Mouse (Mus musculus) liver, embryonic 13.5 days (tissue): ENCODE data around the gene Mpdu1. TPM values are rescaled to one million over a fixed set of nuclear protein-coding genes. Genes with fewer than 3 reads are reported as not detected.

Source experiments
- ATAC-seq: fragments of 200-750 bp; cut with Nextera tagmentation; 2 replicates; pipeline ENCODE4 v1.8.0; 2017; ENCODE audit warnings: low read depth, mild to moderate bottlenecking, moderate number of reproducible peaks, moderate library complexity
- DNase-seq: peaks from one replicate; pipeline ENCODE4 v3.0.0; 2022
- H3K27ac ChIP-seq: fragments of 300-500 bp; sonication (generic); 2 replicates; pipeline ENCODE4 v1.5.1; 2015; ENCODE audit warnings: moderate library complexity, mild to moderate bottlenecking, inconsistent platforms
- H3K27me3 ChIP-seq: fragments of 300-500 bp; sonication (generic); 2 replicates; pipeline ENCODE4 v1.6.1; 2015; ENCODE audit warnings: mild to moderate bottlenecking, inconsistent platforms
- H3K36me3 ChIP-seq: fragments of 300-500 bp; sonication (generic); 2 replicates; pipeline ENCODE4 v1.6.1; 2015; ENCODE audit warnings: mild to moderate bottlenecking, inconsistent platforms
- H3K4me1 ChIP-seq: fragments of 300-500 bp; sonication (generic); replicated peaks from 2 replicates; pipeline ENCODE4 v1.6.1; 2015; ENCODE audit warnings: inconsistent platforms
- H3K4me2 ChIP-seq: fragments of 300-500 bp; sonication (generic); 2 replicates; pipeline ENCODE4 v1.6.1; 2015; ENCODE audit warnings: inconsistent platforms, mild to moderate bottlenecking, moderate library complexity
- H3K4me3 ChIP-seq: fragments of 300-500 bp; sonication (generic); replicated peaks from 2 replicates; pipeline ENCODE4 v1.5.1; 2015; ENCODE audit warnings: mild to moderate bottlenecking, inconsistent platforms
- H3K9ac ChIP-seq: fragments of 300-500 bp; sonication (generic); 2 replicates; pipeline ENCODE4 v1.6.1; 2015; ENCODE audit warnings: mild to moderate bottlenecking, inconsistent platforms
- H3K9me3 ChIP-seq: fragments of 300-500 bp; sonication (generic); replicated peaks from 2 replicates; pipeline ENCODE4 v1.6.1; 2016; ENCODE audit warnings: inconsistent platforms
- WGBS: fragments of 180-500 bp; shearing (Covaris S2); methylation state at CpG from one replicate; pipeline ENCODE4 v1.1.7; 2015; ENCODE audit not compliant: insufficient replicate concordance; 5-methylcytosine and 5-hydroxymethylcytosine counted together
- microRNA counts: library from miRNA; unstranded; fragments of <30 nt; microRNA quantifications from one replicate; lab custom pipeline; 2016
- microRNA-seq: library from miRNA; unstranded; fragments of <30 nt; microRNA quantifications from one replicate; pipeline ENCODE4, GENCODE M21; 2016
- polyA plus RNA-seq: library from polyadenylated mRNA; unstranded; fragments of >200 nt; fragmentation: Nextera tagmentation; extraction: Ambion mirVana; gene quantifications from 2 replicates; pipeline ENCODE4 v1.2.1, GENCODE M21; 2015

Gene Mpdu1
- polyA plus RNA-seq, 1 experiment from 2014 or later = 39.2 TPM

GRCm38 (mm10) chr11:69613553-69614256 is 48.7 kb downstream of the Mpdu1 start:
- H3K4me3 ChIP-seq = peak overlapping the region; percentile 57
- ATAC-seq = peak; percentile 65

GRCm38 (mm10) chr11:69610899-69611298 is 51.5 kb downstream of the Mpdu1 start:
- ATAC-seq (no peak), DNase-seq (no peak)
- no peak overlapping the region for H3K4me3 ChIP-seq
- no peaks in the 10 kb centered on the region for H3K9me3 ChIP-seq
- no peak overlapping the region for H3K27ac ChIP-seq
- H3K4me1 ChIP-seq = peaks cover 71% of the 10 kb centered on the region
- 66% methylated on average over 4 of the region's 4 CpGs for WGBS
- H3K27me3 ChIP-seq = peaks cover 4% of the 10 kb centered on the region; the same call in 1 of the 2 replicates
- no peaks in the 10 kb centered on the region for H3K36me3 ChIP-seq
- no peak overlapping the region for H3K4me2 ChIP-seq
- H3K9ac ChIP-seq = no peak overlapping the region

More at GRCm38 (mm10) chr11:69613553-69614256, 48.7 kb downstream of the Mpdu1 start:
- DNase-seq = peak; percentile 70
- Histone ChIP-seq H3K4me1 (peaks cover 64% of the 10 kb centered on the region), H3K4me2 (peak overlapping the region; percentile 75), H3K27me3 (peaks cover 9% of the 10 kb centered on the region), H3K9me3 (no peaks in the 10 kb centered on the region), H3K9ac (peak overlapping the region; percentile 70), H3K36me3 (no peaks in the 10 kb centered on the region), H3K27ac (peak overlapping the region; percentile 29)
- 4% methylated on average over 19 of the region's 19 CpGs for WGBS

GRCm38 (mm10) chr11:69609416-69609815 is 53.0 kb downstream of the Mpdu1 start:
- peak overlapping the region; percentile 89 for H3K27ac ChIP-seq
- no peaks in the 10 kb centered on the region for H3K27me3 ChIP-seq
- DNase-seq (peak; percentile 47), ATAC-seq (peak; percentile 30; the same call in 1 of the 2 replicates)
- no peaks in the 10 kb centered on the region for H3K36me3 ChIP-seq
- H3K4me1 ChIP-seq = peaks cover 82% of the 10 kb centered on the region
- H3K9ac ChIP-seq = peak overlapping the region; percentile 47
- H3K4me2 ChIP-seq = peak overlapping the region; percentile 33
- H3K9me3 ChIP-seq = no peaks in the 10 kb centered on the region
- H3K4me3 ChIP-seq = no peak overlapping the region
- WGBS = 10% methylated on average over 7 of the region's 7 CpGs

GRCm38 (mm10) chr11:69608525-69608924 is 53.9 kb downstream of the Mpdu1 start:
- WGBS = 50% methylated on average over 3 of the region's 3 CpGs
- Histone ChIP-seq H3K27ac (peak overlapping the region; percentile 89), H3K4me1 (peaks cover 83% of the 10 kb centered on the region), H3K9me3 (no peaks in the 10 kb centered on the region), H3K4me3 (no peak overlapping the region), H3K4me2 (peak overlapping the region; percentile 33), H3K9ac (peak overlapping the region; percentile 47), H3K36me3 (no peaks in the 10 kb centered on the region; the same call in 1 of the 2 replicates), H3K27me3 (no peaks in the 10 kb centered on the region)
- no peak for DNase-seq
- peak; percentile 30 for ATAC-seq

- H3K36me3 ChIP-seq = peaks cover 14% of the 10 kb centered on the region
- DNase-seq = no peak
- peak overlapping the region; percentile 96; the same call in 1 of the 2 replicates for H3K9ac ChIP-seq
- no peak overlapping the region for H3K4me3 ChIP-seq
- H3K4me2 ChIP-seq = peak overlapping the region; percentile 100
- peaks cover 86% of the 10 kb centered on the region for H3K4me1 ChIP-seq
- H3K9me3 ChIP-seq = no peaks in the 10 kb centered on the region
- H3K27ac ChIP-seq = peak overlapping the region; percentile 89
- H3K27me3 ChIP-seq = no peaks in the 10 kb centered on the region
- 69% methylated on average over 2 of the region's 2 CpGs for WGBS
- ATAC-seq = no peak
Observed at GRCm38 (mm10) chr11:69606832-69607231, 55.6 kb downstream of the Mpdu1 start.

MicroRNA genes within 50 kb of the gene (microRNA counts, 519-probe panel; counts per million panel counts)
- microRNA mmu-miR-1934 (lab: Ali Mortazavi, UCI) (114 counts per million), microRNA mmu-miR-467f (lab: Ali Mortazavi, UCI) (4,204 counts per million, percentile 35 among the panel's probes with 10 or more counts)

Small RNA genes within 50 kb of the gene (microRNA-seq; reads per million reads assigned to microRNA genes)
- gene Mir1934 (10.0 reads per million, percentile 23 among the genes with 10 or more reads in this experiment), gene Mir467f (not detected)

Other genes with a start within 250 kb of the Mpdu1 start
- gene Kdm6b, start 249.0 kb downstream of the Mpdu1 start, polyA plus RNA-seq = 4.8 and 5.1 TPM in 2 replicates
- gene Dnah2, start 113.5 kb downstream of the Mpdu1 start, polyA plus RNA-seq = 0.06 and 0.12 TPM in 2 replicates
- gene Efnb3, start 102.4 kb downstream of the Mpdu1 start, polyA plus RNA-seq = 0.75 and 0.85 TPM in 2 replicates
- 23.1 and 23.7 TPM in 2 replicates for gene Wrap53, start 82.4 kb downstream of the Mpdu1 start, polyA plus RNA-seq
- 83.0 and 90.4 TPM in 2 replicates for gene Trp53, start 82.3 kb downstream of the Mpdu1 start, polyA plus RNA-seq
- 21.7 and 30.8 TPM in 2 replicates for gene Atp1b2, start 56.7 kb downstream of the Mpdu1 start, polyA plus RNA-seq
- 33.4 and 34.8 TPM in 2 replicates for gene Shbg, start 44.7 kb downstream of the Mpdu1 start, polyA plus RNA-seq
- 11.6 and 12.3 TPM in 2 replicates for gene Sat2, start 40.6 kb downstream of the Mpdu1 start, polyA plus RNA-seq
- gene Fxr2, start 29.7 kb downstream of the Mpdu1 start, polyA plus RNA-seq = 7.9 and 8.2 TPM in 2 replicates
- gene Sox15, start 7.3 kb downstream of the Mpdu1 start, polyA plus RNA-seq = not detected in 2 replicates
- 17.3 and 17.4 TPM in 2 replicates for gene Cd68, start 3.5 kb upstream of the Mpdu1 start, polyA plus RNA-seq
- 351 and 453 TPM in 2 replicates for gene Eif4a1, start 9.8 kb upstream of the Mpdu1 start, polyA plus RNA-seq
- 37.3 and 38.6 TPM in 2 replicates for gene Senp3, start 19.4 kb upstream of the Mpdu1 start, polyA plus RNA-seq
- gene Tnfsf13, start 23.1 kb upstream of the Mpdu1 start, polyA plus RNA-seq = 0.10 TPM in 1 of 2 replicates, not detected in the other
- 2.1 and 2.6 TPM in 2 replicates for gene Tnfsf12, start 33.2 kb upstream of the Mpdu1 start, polyA plus RNA-seq
- 1.1 and 1.4 TPM in 2 replicates for gene Tnfsfm13, start 33.5 kb upstream of the Mpdu1 start, polyA plus RNA-seq
- gene Polr2a, start 96.0 kb upstream of the Mpdu1 start, polyA plus RNA-seq = 9.6 and 10.8 TPM in 2 replicates
- not detected in 2 replicates for gene Slc35g3, start 99.3 kb upstream of the Mpdu1 start, polyA plus RNA-seq
- 0.38 and 0.43 TPM in 2 replicates for gene Zbtb4, start 103.3 kb upstream of the Mpdu1 start, polyA plus RNA-seq
- 0.43 and 0.59 TPM in 2 replicates for gene Chrnb1, start 133.3 kb upstream of the Mpdu1 start, polyA plus RNA-seq
- 0.07 and 0.20 TPM in 2 replicates for gene Fgf11, start 139.2 kb upstream of the Mpdu1 start, polyA plus RNA-seq
- 0.46 and 0.50 TPM in 2 replicates for gene Tmem102, start 143.0 kb upstream of the Mpdu1 start, polyA plus RNA-seq
- not detected in 2 replicates for gene Gm39566, start 152.7 kb upstream of the Mpdu1 start, polyA plus RNA-seq
- gene Spem2, start 155.8 kb upstream of the Mpdu1 start, polyA plus RNA-seq = not detected in 2 replicates
- not detected in 2 replicates for gene Spem1, start 159.5 kb upstream of the Mpdu1 start, polyA plus RNA-seq
- gene Nlgn2, start 175.1 kb upstream of the Mpdu1 start, polyA plus RNA-seq = 0.68 and 0.75 TPM in 2 replicates
- gene Tmem256, start 175.9 kb upstream of the Mpdu1 start, polyA plus RNA-seq = 321 and 345 TPM in 2 replicates
- 28.0 and 29.9 TPM in 2 replicates for gene Plscr3, start 183.7 kb upstream of the Mpdu1 start, polyA plus RNA-seq
- gene Tnk1, start 196.1 kb upstream of the Mpdu1 start, polyA plus RNA-seq = 0.76 and 1.5 TPM in 2 replicates
- not detected in 2 replicates for gene Tmem95, start 215.4 kb upstream of the Mpdu1 start, polyA plus RNA-seq
- 0.89 and 1.3 TPM in 2 replicates for gene Kctd11, start 218.8 kb upstream of the Mpdu1 start, polyA plus RNA-seq
- gene Acap1, start 232.9 kb upstream of the Mpdu1 start, polyA plus RNA-seq = 4.4 and 4.9 TPM in 2 replicates
- 0.89 and 1.0 TPM in 2 replicates for gene 2810408A11Rik, start 238.3 kb upstream of the Mpdu1 start, polyA plus RNA-seq
- 2.3 and 2.8 TPM in 2 replicates for gene Neurl4, start 238.4 kb upstream of the Mpdu1 start, polyA plus RNA-seq